Mouse (Mus musculus) C2C12 (cell line): ENCODE measurements around the gene Nek7.

ENCODE experiments used
- CTCF ChIP-seq: IDR thresholded peaks from one replicate; pipeline ENCODE4 v1.5.1; 2011; ENCODE audit not compliant: control insufficient read depth, insufficient read depth, insufficient read length
- FOSL1 ChIP-seq: IDR thresholded peaks from one replicate; pipeline ENCODE4 v1.8.0; 2011; ENCODE audit warnings: mild to moderate bottlenecking, low read length; ENCODE audit not compliant: poor library complexity, insufficient read depth, severe bottlenecking
- MYOD1 ChIP-seq: IDR thresholded peaks from one replicate; pipeline ENCODE4 v1.6.1; 2011; ENCODE audit warnings: low read depth; ENCODE audit not compliant: control insufficient read depth, insufficient read length
- USF1 ChIP-seq: IDR thresholded peaks from one replicate; pipeline ENCODE4 v1.6.1; 2011; ENCODE audit warnings: low read depth, mild to moderate bottlenecking, control low read depth, moderate library complexity

DNA sequence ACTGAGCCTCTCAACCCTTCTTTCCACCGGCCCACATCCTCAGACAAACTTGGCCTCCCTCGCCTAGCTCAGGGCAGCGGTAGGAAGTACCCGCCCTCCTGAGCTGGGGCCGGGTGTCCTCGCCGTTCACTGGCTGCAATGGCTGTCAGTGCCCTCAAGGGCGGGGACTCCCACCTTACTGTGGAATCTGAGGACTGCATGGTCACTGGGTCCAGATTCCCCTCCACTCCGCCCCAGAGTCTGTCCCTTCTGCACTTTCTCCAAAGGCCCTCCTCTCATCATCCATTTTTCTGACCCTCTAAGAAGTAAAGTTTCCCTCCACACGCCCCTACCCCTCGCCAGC is 2.0 kb downstream of the Nek7 start:
- no peak for TF ChIP-seq CTCF
- no peak for TF ChIP-seq MYOD1
- TF ChIP-seq FOSL1, result no peak
- no peak for TF ChIP-seq USF1
